Mouse (Mus musculus) gastrocnemius, adult 2 months (tissue): ENCODE results near the gene Gm28036. TPM values are rescaled to one million over a fixed set of nuclear protein-coding genes. Genes with fewer than 3 reads are reported as not detected.
A peak's percentile ranks its signal among the peaks of the same experiment; 100 is the strongest.

Experiments used
- DNase-seq: peaks from one replicate; pipeline ENCODE4 v3.0.0; 2022
- H3K27ac ChIP-seq: fragments of 200-600 bp; 2 replicates; pipeline ENCODE4 v1.8.1; 2022; ENCODE audit warnings: mild to moderate bottlenecking
- H3K4me3 ChIP-seq: fragments of 200-600 bp; 2 replicates; pipeline ENCODE4 v1.8.1; 2022; ENCODE audit warnings: mild to moderate bottlenecking, moderate library complexity
- CTCF ChIP-seq: fragments of 200-600 bp; IDR thresholded peaks from 2 replicates; pipeline ENCODE4 v1.8.1; 2022; ENCODE audit warnings: antibody characterized with exemption, mild to moderate bottlenecking, moderate library complexity
- intact Hi-C: fragments of 180-260 bp; cut with DNase I; formaldehyde crosslinking; loops from one replicate; pipeline ENCODE4 v1.15.1; 2025
- total RNA-seq, 2 experiments: library from RNA; stranded (reverse); gene quantifications; 2 replicates each; pipeline ENCODE4 v1.2.3; 2021

The Gm28036 gene
- total RNA-seq, 2 experiments from 2014 or later, result 3.8 to 4.3 TPM

GRCm38 (mm10) chr2:156078421-156079182, 48.3 kb downstream of the Gm28036 start:
- no peak for TF ChIP-seq CTCF
- intact Hi-C loops, result loop anchor here (2.0 kb wide), 1 partner anchor 72 kb away; the partner anchor contains the start of gene 6430550D23Rik
- peak; percentile 61 for DNase-seq
- H3K4me3 ChIP-seq, result no peak overlapping the region
- peak overlapping the region; percentile 41; the same call in 1 of the 2 replicates for H3K27ac ChIP-seq

- intact Hi-C loops, result no loop called here
- no peak for DNase-seq
- Histone ChIP-seq H3K4me3 (no peak overlapping the region), H3K27ac (no peak overlapping the region)
- no peak for TF ChIP-seq CTCF
These were observed 49.4 kb downstream of the Gm28036 start for GRCm38 (mm10) chr2:156077461-156077860.

GRCm38 (mm10) chr2:156073725-156074124, 53.2 kb downstream of the Gm28036 start:
- intact Hi-C loops, result no loop called here
- Histone ChIP-seq H3K4me3 (no peak overlapping the region), H3K27ac (no peak overlapping the region)
- no peak for DNase-seq
- no peak for TF ChIP-seq CTCF

- intact Hi-C loops, result no loop called here
- H3K27ac ChIP-seq, result no peak overlapping the region
- no peak for DNase-seq
- H3K4me3 ChIP-seq, result no peak overlapping the region
- no peak for TF ChIP-seq CTCF
These were observed 55.7 kb downstream of the Gm28036 start for GRCm38 (mm10) chr2:156071236-156071635.

GRCm38 (mm10) chr2:156067916-156068315, 59.0 kb downstream of the Gm28036 start:
- Histone ChIP-seq H3K4me3 (no peak overlapping the region), H3K27ac (no peak overlapping the region)
- no peak for DNase-seq
- intact Hi-C loops, result no loop called here
- TF ChIP-seq CTCF, result no peak

- Histone ChIP-seq H3K27ac (peak overlapping the region; percentile 70; the same call in 1 of the 2 replicates), H3K4me3 (peak overlapping the region; percentile 89)
- intact Hi-C loops, result no loop called here
- no peak for DNase-seq
- no peak for TF ChIP-seq CTCF
These were observed 60.8 kb downstream of the Gm28036 start for GRCm38 (mm10) chr2:156066126-156066525.

- no peak for TF ChIP-seq CTCF
- peak; percentile 82 for DNase-seq
- H3K4me3 ChIP-seq, result peak within 1 kb of the TSS; percentile 89
- peak within 1 kb of the TSS; percentile 70 for H3K27ac ChIP-seq
- intact Hi-C loops, result no loop called here
These were observed 61.5 kb downstream of the Gm28036 start, which contains the start of gene Spag4 for GRCm38 (mm10) chr2:156065099-156066041. TSS of gene Spag4 (plus strand) at chr2:156065175.

- no peak for TF ChIP-seq CTCF
- DNase-seq, result no peak
- Histone ChIP-seq H3K27ac (no peak within 1 kb of the TSS), H3K4me3 (no peak within 1 kb of the TSS)
- intact Hi-C loops, result no loop called here
These were observed 74.1 kb downstream of the Gm28036 start, which contains the start of gene Fer1l4 for GRCm38 (mm10) chr2:156052816-156053215. TSS of gene Fer1l4 (minus strand) at chr2:156052947.

- no peak for TF ChIP-seq CTCF
- Histone ChIP-seq H3K27ac (no peak overlapping the region), H3K4me3 (no peak overlapping the region)
- DNase-seq, result no peak
- intact Hi-C loops, result no loop called here
These were observed 79.0 kb downstream of the Gm28036 start for GRCm38 (mm10) chr2:156047929-156048328.

GRCm38 (mm10) chr2:156042903-156043302, 84.0 kb downstream of the Gm28036 start:
- DNase-seq, result no peak
- Histone ChIP-seq H3K4me3 (no peak overlapping the region), H3K27ac (no peak overlapping the region)
- intact Hi-C loops, result no loop called here
- TF ChIP-seq CTCF, result no peak

- Histone ChIP-seq H3K4me3 (no peak overlapping the region), H3K27ac (no peak overlapping the region)
- no peak for DNase-seq
- TF ChIP-seq CTCF, result no peak
- intact Hi-C loops, result no loop called here
These were observed 87.5 kb downstream of the Gm28036 start for GRCm38 (mm10) chr2:156039390-156039789.

- no peak for DNase-seq
- intact Hi-C loops, result no loop called here
- H3K27ac ChIP-seq, result no peak overlapping the region
- no peak for TF ChIP-seq CTCF
- no peak overlapping the region for H3K4me3 ChIP-seq
These were observed 101.4 kb downstream of the Gm28036 start for GRCm38 (mm10) chr2:156025482-156025881.

Other genes starting within 250 kb of the Gm28036 start
- 100 to 1,000 TPM; 139 to 198 TPM for gene Uqcc1, start 196.8 kb downstream of the Gm28036 start, total RNA-seq
- gene Gm15557, start 186.4 kb downstream of the Gm28036 start, total RNA-seq, result not detected
- gene Gdf5, start 181.7 kb downstream of the Gm28036 start, total RNA-seq, result under 1 TPM in 1 of 2 experiments, not detected in 1; 0.08 TPM
- 1 to 10 TPM; 3.8 to 4.6 TPM for gene Cep250, start 170.6 kb downstream of the Gm28036 start, total RNA-seq
- under 1 TPM; 0.66 to 0.70 TPM for gene 6430550D23Rik, start 119.1 kb downstream of the Gm28036 start, total RNA-seq
- 10 to 100 TPM; 41.3 to 47.4 TPM for gene Ergic3, start 119.0 kb downstream of the Gm28036 start, total RNA-seq
- gene Fer1l4, start 74.1 kb downstream of the Gm28036 start, total RNA-seq, result not detected
- gene Spag4, start 61.9 kb downstream of the Gm28036 start, total RNA-seq, result under 1 TPM; 0.33 to 0.36 TPM
- gene Cpne1, start 15.1 kb downstream of the Gm28036 start, total RNA-seq, result 10 to 100 TPM in 1 of 2 experiments, 1 to 10 TPM in 1; 8.6 to 10.1 TPM
- gene Rbm12, start 15.1 kb downstream of the Gm28036 start, total RNA-seq, result 1 to 10 TPM; 4.9 to 8.1 TPM
- 100 to 1,000 TPM; 187 to 259 TPM for gene Romo1, start 16.9 kb upstream of the Gm28036 start, total RNA-seq
- gene Nfs1, start 17.1 kb upstream of the Gm28036 start, total RNA-seq, result 10 to 100 TPM; 75.3 to 83.5 TPM
- gene Rbm39, start 53.1 kb upstream of the Gm28036 start, total RNA-seq, result 100 to 1,000 TPM; 119 TPM
- 10 to 100 TPM; 30.8 to 31.4 TPM for gene Phf20, start 69.4 kb upstream of the Gm28036 start, total RNA-seq
- gene Cnbd2, start 185.2 kb upstream of the Gm28036 start, total RNA-seq, result under 1 TPM; 0.86 to 0.92 TPM
- 10 to 100 TPM; 61.0 to 61.2 TPM for gene Scand1, start 185.6 kb upstream of the Gm28036 start, total RNA-seq